Mouse (Mus musculus) lung, postnatal 0 days (tissue): ENCODE measurements at regions not wholly inside any gene's neighbourhood (a gene's known extent, or its start where the extent isn't known, plus 50 kb on each side); places are given as distances from the start of the nearest gene placed in this dataset.
"Not testable (repeated sequence)": the region's sequence is repeated elsewhere in the genome, so short reads cannot be mapped to it uniquely, and the experiment has no call there.

Source experiments
- ATAC-seq: fragments of 200-750 bp; cut with Nextera tagmentation; 2 replicates; pipeline ENCODE4 v1.8.0; 2017; ENCODE audit warnings: moderate library complexity
- DNase-seq: peaks from one replicate; pipeline ENCODE4 v3.0.0-alpha.2; 2016; ENCODE audit warnings: low spot score
- H3K27ac ChIP-seq: fragments of 300-500 bp; sonication (generic); 2 replicates; pipeline ENCODE4 v1.5.1; 2014; ENCODE audit warnings: antibody characterized with exemption, mild to moderate bottlenecking, low read length, mixed read lengths
- H3K27me3 ChIP-seq: fragments of 300-500 bp; sonication (generic); replicated peaks from 2 replicates; pipeline ENCODE4 v1.6.1; 2014; ENCODE audit warnings: low read length, mixed read lengths; ENCODE audit not compliant: insufficient read depth
- H3K36me3 ChIP-seq: fragments of 300-500 bp; sonication (generic); 2 replicates; pipeline ENCODE4 v1.6.1; 2014; ENCODE audit warnings: low read length, mixed read lengths; ENCODE audit not compliant: insufficient read depth
- H3K4me1 ChIP-seq: fragments of 300-500 bp; sonication (generic); 2 replicates; pipeline ENCODE4 v1.6.1; 2014; ENCODE audit warnings: antibody characterized with exemption, low read depth, low read length, mixed read lengths; ENCODE audit not compliant: insufficient read depth
- H3K4me2 ChIP-seq: fragments of 300-500 bp; sonication (generic); replicated peaks from 2 replicates; pipeline ENCODE4 v1.6.1; 2014; ENCODE audit warnings: low read depth, mild to moderate bottlenecking, low read length, moderate library complexity, mixed read lengths
- H3K4me3 ChIP-seq: fragments of 300-500 bp; sonication (generic); 2 replicates; pipeline ENCODE4 v1.5.1; 2014; ENCODE audit warnings: low read depth, low read length
- H3K9ac ChIP-seq: fragments of 300-500 bp; sonication (generic); replicated peaks from 2 replicates; pipeline ENCODE4 v1.6.1; 2014; ENCODE audit warnings: low read depth, mild to moderate bottlenecking
- H3K9me3 ChIP-seq: fragments of 300-500 bp; sonication (generic); 2 replicates; pipeline ENCODE4 v1.6.1; 2016; ENCODE audit warnings: low read length, mixed read lengths
- CTCF ChIP-seq: IDR thresholded peaks from 2 replicates; pipeline ENCODE4 v1.5.1; 2016; ENCODE audit warnings: antibody characterized with exemption, mild to moderate bottlenecking
- EP300 ChIP-seq: IDR thresholded peaks from 2 replicates; pipeline ENCODE4 v1.6.1; 2016; ENCODE audit warnings: antibody characterized with exemption, mild to moderate bottlenecking, control low read depth
- WGBS: fragments of 180-500 bp; shearing (Covaris S2); extraction: QIAGEN DNeasy Blood & Tissue Kit; methylation state at CpG from one replicate; pipeline ENCODE4 v1.1.7; 2014; 5-methylcytosine and 5-hydroxymethylcytosine counted together

DNA sequence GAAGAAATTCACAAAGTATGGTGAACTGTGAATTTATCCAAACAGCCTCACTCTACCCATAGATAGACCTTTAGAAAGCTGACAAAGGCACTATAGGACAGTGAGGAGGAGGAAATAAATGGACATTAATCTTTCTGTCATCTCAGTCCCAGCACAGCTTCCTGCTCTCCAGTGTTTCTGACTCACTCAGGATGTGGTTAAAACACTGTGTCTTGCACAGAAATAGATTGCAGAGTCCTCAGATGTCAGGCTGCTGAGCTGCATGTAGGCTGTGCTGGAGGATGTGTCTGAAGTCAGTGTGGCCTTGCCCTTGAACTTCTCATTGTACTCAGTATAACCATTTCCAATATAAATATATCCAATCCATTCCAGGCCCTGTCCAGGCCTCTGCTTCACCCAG, 735.6 kb upstream of the Zfp386 start:
- H3K4me3 ChIP-seq, result no peak overlapping the region
- H3K36me3 ChIP-seq, result no peaks in the 10 kb centered on the region
- no peak overlapping the region for H3K4me2 ChIP-seq
- DNase-seq (no peak), ATAC-seq (no peak)
- H3K9ac ChIP-seq, result no peak overlapping the region
- no peaks in the 10 kb centered on the region for H3K9me3 ChIP-seq
- H3K27ac ChIP-seq, result no peak overlapping the region
- TF ChIP-seq CTCF (no peak), EP300 (no peak)
- no peaks in the 10 kb centered on the region for H3K27me3 ChIP-seq
- H3K4me1 ChIP-seq, result no peaks in the 10 kb centered on the region

DNA sequence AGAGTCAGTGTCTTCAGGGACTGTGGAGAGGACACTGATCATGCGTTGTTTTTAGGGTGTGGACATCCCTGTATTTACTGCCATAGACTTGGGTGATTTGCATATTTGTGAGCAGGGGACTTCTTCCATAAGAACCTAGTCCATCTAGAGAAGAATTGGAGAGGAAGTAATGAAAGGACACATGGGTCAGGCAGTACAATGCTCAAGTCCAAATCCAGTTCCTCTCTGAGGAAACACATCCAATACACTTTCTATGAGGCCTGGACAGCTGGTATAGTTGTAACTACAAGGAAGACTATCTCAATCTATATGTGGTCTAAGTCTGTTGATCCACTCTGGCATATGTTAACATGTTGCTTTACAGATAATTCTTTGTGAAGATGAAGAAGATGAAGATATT, 734.9 kb upstream of the Zfp386 start:
- WGBS, result 58% methylated on average over 1 of the region's 1 CpGs
- not testable (repeated sequence) for H3K4me3 ChIP-seq, H3K4me1 ChIP-seq, DNase-seq, H3K27ac ChIP-seq, H3K36me3 ChIP-seq, H3K4me2 ChIP-seq, H3K9me3 ChIP-seq, H3K27me3 ChIP-seq, ATAC-seq, H3K9ac ChIP-seq

DNA sequence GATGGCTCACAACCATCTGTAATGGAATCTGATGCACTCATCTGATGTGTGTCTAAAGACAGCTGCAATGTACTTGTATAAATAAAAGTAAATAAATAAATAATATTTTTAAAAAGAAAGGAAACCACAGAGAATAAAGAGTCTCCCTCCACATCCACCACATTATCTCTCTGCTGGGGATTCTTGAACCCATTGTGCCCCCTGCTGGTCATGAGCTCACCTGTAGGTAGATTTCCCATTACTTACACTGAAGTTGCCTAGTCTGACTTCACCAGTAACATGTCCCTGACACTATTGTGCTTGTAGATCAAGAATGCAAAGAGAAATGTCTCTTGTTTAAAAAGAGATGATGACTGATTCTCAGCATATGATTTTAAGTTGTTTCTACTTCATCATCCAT, 726.9 kb upstream of the Zfp386 start:
- H3K4me3 ChIP-seq, H3K27ac ChIP-seq, H3K4me2 ChIP-seq, H3K9me3 ChIP-seq, DNase-seq, H3K4me1 ChIP-seq, ATAC-seq, H3K9ac ChIP-seq, H3K27me3 ChIP-seq, H3K36me3 ChIP-seq: not testable (repeated sequence)

DNA sequence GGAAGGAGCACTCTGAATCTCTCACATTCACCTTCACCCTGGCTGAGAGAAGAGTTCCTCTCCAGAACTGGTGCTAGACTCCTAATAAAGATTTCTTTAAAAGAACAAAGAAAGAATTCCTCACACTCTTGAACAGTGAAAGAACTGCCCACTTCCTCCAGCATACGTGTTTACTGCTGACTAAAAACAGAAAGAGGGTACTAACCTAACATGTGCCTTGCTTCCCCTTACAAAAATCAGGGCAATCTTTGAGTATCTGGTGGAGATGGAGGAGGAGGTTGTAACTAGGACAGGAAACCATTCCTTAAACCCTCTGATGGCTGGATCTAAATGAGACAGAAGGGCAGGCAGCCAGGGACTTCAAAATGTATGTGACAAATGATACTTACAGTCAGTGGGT, 719.1 kb upstream of the Zfp386 start:
- Histone ChIP-seq H3K9ac (no peak overlapping the region), H3K27me3 (no peaks in the 10 kb centered on the region), H3K36me3 (no peaks in the 10 kb centered on the region), H3K4me1 (no peaks in the 10 kb centered on the region), H3K4me3 (no peak overlapping the region), H3K4me2 (no peak overlapping the region), H3K27ac (no peak overlapping the region), H3K9me3 (no peaks in the 10 kb centered on the region)
- no peak for DNase-seq
- WGBS, result 39% methylated on average over 1 of the region's 1 CpGs
- TF ChIP-seq EP300, result no peak
- TF ChIP-seq CTCF, result no peak
- ATAC-seq, result no peak

DNA sequence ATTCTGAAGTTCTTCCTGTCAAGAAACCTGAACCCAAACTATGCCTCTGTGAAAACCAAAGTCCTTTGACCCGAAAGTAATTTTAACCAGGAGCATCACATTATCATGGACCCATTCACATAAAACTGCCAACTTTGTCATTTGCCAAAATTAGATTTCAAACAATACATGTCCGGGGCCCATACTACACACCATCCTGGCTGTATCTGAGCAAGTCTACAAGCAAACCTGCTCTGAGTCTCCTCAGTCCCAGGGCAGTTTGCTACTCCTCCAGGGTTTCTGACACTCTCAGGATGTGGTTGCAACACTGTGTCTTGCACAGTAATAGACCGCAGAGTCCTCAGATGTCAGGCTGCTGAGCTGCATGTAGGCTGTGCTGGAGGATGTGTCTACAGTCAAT, 712.8 kb upstream of the Zfp386 start:
- H3K36me3 ChIP-seq, H3K27me3 ChIP-seq, ATAC-seq, H3K4me1 ChIP-seq, DNase-seq, H3K9ac ChIP-seq, H3K27ac ChIP-seq, H3K4me2 ChIP-seq, H3K9me3 ChIP-seq, H3K4me3 ChIP-seq: not testable (repeated sequence)
- 59% methylated on average over 2 of the region's 3 CpGs for WGBS

DNA sequence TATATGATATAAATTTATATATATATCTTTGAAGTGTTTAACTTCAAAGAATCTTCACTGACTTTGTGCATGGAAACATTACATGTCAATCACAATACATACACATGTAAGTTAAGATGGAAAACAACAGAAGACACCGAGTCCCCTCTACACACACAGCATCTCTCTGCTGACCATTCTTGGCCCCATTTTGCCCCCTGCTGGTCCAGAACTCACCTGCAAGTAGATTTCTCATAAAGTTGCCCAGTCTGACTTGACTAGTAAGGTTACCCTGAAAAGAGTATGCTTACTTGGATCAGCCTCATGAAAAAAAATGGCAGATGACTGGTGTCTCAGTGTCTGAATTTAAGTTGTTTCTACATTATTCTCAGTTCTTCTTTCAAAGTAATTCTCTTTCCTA, 710.9 kb upstream of the Zfp386 start:
- Histone ChIP-seq H3K27ac (no peak overlapping the region), H3K36me3 (no peaks in the 10 kb centered on the region), H3K9ac (no peak overlapping the region), H3K4me1 (no peaks in the 10 kb centered on the region), H3K27me3 (no peaks in the 10 kb centered on the region), H3K4me3 (no peak overlapping the region), H3K9me3 (no peaks in the 10 kb centered on the region), H3K4me2 (no peak overlapping the region)
- no peak for ATAC-seq
- TF ChIP-seq EP300 (no peak), CTCF (no peak)
- no peak for DNase-seq
- 67% methylated on average over 1 of the region's 1 CpGs for WGBS

DNA sequence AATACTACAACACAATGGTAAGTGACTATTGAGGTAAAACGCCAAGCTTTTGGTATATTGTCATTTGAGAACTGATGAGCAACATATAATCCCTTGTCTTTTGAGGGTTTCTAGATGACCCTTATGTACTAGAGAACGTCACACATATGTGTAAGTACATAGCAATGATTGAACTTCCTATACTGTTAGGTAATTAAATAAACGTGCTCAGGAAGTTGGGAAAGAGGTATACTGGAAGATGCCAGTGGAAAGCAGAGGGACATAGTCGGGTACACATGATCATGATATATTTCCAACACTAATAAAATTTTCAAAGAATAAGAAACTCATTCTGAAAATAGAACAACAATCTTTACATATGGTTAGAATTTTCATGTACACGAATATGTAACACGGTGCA, 701.4 kb upstream of the Zfp386 start:
- WGBS, result 57% methylated on average over 3 of the region's 6 CpGs
- not testable (repeated sequence) for H3K9ac ChIP-seq, H3K9me3 ChIP-seq, H3K4me1 ChIP-seq, H3K4me2 ChIP-seq, H3K27me3 ChIP-seq, ATAC-seq, H3K36me3 ChIP-seq, H3K4me3 ChIP-seq, DNase-seq, H3K27ac ChIP-seq

DNA sequence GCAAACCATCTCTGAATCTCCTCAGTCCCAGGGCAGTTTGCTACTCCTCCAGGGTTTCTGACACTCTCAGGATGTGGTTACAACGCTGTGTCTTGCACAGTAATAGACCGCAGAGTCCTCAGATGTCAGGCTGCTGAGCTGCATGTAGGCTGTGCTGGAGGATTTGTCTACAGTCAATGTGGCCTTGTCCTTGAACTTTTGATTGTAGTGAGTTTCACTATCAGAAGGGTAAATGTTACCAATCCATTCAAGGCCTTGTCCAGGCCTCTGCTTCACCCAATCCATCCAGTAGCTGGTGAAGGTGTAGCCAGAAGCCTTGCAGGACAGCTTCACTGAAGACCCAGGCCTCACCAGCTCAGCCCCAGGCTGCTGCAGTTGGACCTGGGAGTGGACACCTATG, 688.5 kb upstream of the Zfp386 start:
- not testable (repeated sequence) for H3K9me3 ChIP-seq, H3K4me2 ChIP-seq, H3K27me3 ChIP-seq, H3K4me3 ChIP-seq, DNase-seq, H3K4me1 ChIP-seq, H3K36me3 ChIP-seq, ATAC-seq, H3K27ac ChIP-seq, H3K9ac ChIP-seq
- WGBS, result 92% methylated on average over 2 of the region's 2 CpGs

DNA sequence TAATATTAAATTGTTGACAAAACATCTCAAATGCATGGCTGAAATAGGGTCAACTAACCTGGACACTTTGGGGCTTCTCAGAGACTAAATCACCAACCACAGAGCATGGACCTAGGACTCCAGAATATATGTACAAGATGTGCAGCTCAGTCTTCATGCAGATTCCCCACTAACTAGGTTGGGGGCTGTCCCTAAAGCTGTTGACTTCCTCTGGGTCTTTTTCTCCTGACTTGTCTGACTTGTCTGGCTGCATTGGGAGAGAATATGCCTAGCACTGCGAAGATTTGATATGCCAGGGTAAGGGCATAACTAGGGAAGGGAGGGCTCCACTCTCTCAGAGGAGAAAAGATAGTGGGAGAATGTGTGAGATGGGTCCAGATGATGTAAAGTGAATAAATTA, 681.9 kb upstream of the Zfp386 start:
- not testable (repeated sequence) for ATAC-seq, H3K4me3 ChIP-seq, H3K4me2 ChIP-seq, H3K27ac ChIP-seq, H3K27me3 ChIP-seq, H3K4me1 ChIP-seq, DNase-seq, H3K9me3 ChIP-seq, H3K9ac ChIP-seq, H3K36me3 ChIP-seq
- WGBS, result 12% methylated on average over 1 of the region's 1 CpGs

DNA sequence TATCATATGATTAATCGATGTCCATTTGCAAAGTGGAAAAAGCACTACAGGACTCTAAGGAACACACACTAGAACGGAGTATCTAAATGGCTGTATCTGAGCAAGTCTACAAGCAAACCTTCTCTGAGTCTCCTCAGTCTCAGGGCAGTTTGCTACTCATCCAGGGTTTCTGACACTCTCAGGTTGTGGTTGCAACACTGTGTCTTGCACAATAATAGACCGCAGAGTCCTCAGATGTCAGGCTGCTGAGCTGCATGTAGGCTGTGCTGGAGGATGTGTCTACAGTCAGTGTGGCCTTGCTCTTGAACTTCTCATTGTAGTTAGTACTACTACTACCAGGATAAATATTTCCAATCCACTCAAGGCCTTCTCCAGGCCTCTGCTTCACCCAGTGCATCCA, 675.7 kb upstream of the Zfp386 start:
- H3K4me3 ChIP-seq, DNase-seq, H3K9ac ChIP-seq, H3K27ac ChIP-seq, H3K36me3 ChIP-seq, H3K4me2 ChIP-seq, H3K9me3 ChIP-seq, H3K4me1 ChIP-seq, ATAC-seq, H3K27me3 ChIP-seq: not testable (repeated sequence)
- 77% methylated on average over 3 of the region's 3 CpGs for WGBS
